Mouse (Mus musculus): ENCODE data around the gene Mrpl48. TPM values are rescaled to one million over a fixed set of nuclear protein-coding genes. Genes with fewer than 3 reads are reported as not detected.
A peak's percentile ranks its signal among the peaks of the same experiment; 100 is the strongest.
"Not testable (repeated sequence)": the region's sequence is repeated elsewhere in the genome, so short reads cannot be mapped to it uniquely, and the experiment has no call there.

Mrpl48 gene
- total RNA-seq, 2 experiments from 2014 or later = 57.7 to 62.5 TPM

- DNase-seq (ENCODE audit: low spot score in 2 of 2) = no peak
Observed at GRCm38 (mm10) chr7:100590504-100590844, 17.6 kb downstream of the Mrpl48 start.

- DNase-seq (ENCODE audit: low spot score in 2 of 2) = no peak
Observed at GRCm38 (mm10) chr7:100589816-100590215, 18.3 kb downstream of the Mrpl48 start.

DNA sequence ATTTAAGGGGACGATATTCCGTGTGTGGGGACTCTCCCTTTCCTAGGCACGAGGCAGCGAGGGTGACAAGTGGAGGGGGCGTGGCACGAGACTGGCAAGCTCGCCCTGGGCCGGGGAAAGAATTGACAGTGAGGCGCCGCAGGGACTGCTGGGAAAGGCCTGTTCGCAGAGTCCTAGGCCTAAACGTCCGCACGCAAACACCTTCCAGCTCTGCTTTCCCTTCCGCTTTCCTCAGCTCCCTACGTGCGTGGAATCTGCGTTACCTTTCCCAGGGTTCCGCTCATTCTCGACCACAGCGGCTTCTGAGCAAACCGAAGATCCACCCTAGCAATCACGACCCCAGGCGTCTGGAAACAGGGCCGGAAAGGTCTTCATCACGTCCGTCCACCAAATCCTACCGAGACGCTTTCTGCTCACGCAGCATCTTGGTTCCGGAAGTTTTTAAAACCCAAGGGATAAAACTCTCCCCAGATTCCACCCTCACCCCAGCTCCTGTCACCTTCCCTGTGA is 25.3 kb downstream of the Mrpl48 start:
- DNase-seq (ENCODE audit: low spot score in 2 of 2) = peak; percentile 89 to 92

GRCm38 (mm10) chr7:100582235-100582634 is 25.9 kb downstream of the Mrpl48 start:
- no peak for DNase-seq (ENCODE audit: low spot score in 2 of 2)

DNA sequence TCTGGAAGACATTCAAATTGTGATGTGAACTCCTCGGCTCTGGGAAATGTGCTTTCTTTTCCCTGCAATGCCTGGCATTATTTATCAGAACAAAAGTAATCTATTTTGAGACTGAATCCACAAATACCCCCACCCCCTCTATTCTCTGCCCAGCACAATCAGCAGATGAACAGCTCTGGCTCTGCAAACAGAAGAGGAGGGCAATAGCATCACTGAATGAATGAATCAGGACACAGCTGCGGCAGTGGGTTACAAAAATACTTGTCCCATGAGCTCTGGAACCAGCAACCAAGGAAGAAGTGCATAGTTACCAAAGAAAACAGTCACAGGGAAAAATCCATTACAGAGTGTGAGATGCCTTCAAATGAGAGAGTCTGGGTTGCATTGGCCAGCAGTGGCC is 29.3 kb downstream of the Mrpl48 start:
- DNase-seq (ENCODE audit: low spot score in 2 of 2) = no peak

- DNase-seq (ENCODE audit: low spot score in 2 of 2) = no peak
Observed at GRCm38 (mm10) chr7:100572704-100573103, 35.4 kb downstream of the Mrpl48 start.

- no peak for DNase-seq (ENCODE audit: low spot score in 2 of 2)
Observed at GRCm38 (mm10) chr7:100572061-100572460, 36.0 kb downstream of the Mrpl48 start.

DNA sequence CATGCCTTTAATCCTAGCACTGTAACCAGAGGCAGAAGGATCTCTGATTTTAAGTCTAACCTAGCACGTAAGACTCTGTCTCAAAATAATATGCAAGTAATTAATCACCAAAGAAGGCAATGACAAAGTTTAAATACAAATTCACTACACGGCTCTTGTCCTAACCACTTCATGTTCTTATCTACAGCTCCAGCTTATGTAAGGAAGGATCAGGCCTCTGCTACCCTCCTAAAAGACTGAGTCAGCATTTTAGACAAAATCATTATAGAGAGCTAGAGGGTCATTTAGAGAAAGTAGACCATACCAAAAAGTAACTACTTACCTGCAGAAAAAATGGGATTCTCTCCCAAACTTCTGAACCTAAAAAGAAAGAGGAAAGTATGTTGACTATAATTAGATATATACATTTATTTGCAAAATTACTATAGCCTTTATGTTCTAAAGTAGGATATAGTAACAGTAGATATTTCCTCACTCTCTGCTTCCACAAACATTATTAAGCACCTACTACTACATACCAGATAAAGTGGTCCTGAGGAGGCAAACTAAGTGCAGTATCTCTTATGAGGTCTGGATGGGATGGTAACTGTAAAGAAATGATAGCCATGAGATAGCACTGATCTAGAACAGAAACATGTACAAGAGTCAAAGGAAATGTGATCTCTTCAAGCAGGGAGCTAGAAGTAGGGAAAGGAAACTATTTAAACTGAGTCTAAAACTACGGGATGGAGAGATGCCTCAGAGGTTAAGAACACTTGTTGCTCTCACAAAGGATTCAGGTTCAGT is 37.0 kb downstream of the Mrpl48 start:
- no peak for DNase-seq (ENCODE audit: low spot score in 2 of 2)

DNA sequence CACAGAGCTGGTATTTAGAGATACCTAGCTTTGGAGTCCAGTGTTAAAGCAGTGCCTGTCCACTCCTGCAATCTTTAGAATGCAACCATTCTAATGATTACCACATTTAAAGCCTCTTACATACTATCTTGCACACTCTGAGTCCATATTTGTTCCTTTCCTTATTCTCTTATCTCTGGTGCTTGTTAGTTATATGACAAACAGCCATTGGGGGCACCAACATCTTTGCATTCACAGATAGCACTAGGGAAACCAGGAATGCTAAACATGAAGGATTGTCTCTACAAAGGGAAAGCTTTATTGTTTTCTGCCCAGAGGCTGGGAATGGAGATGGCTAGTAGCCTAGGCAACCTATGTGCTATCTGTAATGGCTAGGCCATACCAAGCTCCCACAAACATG is 38.2 kb downstream of the Mrpl48 start:
- no peak for DNase-seq (ENCODE audit: low spot score in 2 of 2)

- not testable (repeated sequence) for DNase-seq (ENCODE audit: low spot score in 2 of 2)
Observed at GRCm38 (mm10) chr7:100567238-100567637, 40.9 kb downstream of the Mrpl48 start.

DNA sequence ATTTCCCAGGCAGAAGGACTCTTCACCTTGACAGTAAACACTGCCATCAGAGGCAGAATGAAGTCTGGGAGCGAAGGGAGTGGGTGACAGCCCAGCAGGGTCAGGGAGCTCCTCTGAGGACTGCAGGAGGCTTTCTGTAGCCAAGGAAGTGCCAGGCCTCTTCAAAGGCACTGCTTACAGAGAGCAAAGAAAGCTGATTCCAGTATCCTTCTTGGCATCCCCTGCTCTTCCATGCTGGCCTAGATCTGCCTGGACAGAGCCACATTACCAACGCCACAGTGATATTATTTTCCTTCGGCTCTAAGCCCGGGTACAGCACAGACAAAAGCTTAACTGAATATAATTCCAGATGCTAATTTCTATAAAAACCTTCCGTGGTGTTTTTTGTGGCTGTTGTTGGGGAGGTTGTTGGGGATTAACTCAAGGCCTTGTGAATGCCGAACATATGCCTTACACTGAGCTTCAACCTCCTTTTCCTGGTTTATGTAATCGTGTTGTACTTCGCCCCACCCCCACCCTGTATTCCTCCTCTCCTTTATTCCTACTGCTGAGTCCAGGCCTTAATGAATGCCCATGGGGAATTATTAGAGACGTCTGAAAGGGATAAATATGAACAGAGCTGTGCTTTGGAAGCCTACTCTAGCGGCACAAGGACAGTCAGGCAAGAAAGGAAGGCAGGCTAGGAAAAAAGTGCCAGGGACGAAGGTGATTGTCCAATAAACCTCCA is 46.1 kb downstream of the Mrpl48 start:
- DNase-seq (ENCODE audit: low spot score in 2 of 2) = no peak

- DNase-seq (ENCODE audit: low spot score in 2 of 2) = no peak
Observed at GRCm38 (mm10) chr7:100559331-100559730, 48.8 kb downstream of the Mrpl48 start.

GRCm38 (mm10) chr7:100557241-100557640 is 50.9 kb downstream of the Mrpl48 start:
- DNase-seq (ENCODE audit: low spot score in 2 of 2) = no peak

GRCm38 (mm10) chr7:100555431-100555951 is 52.6 kb downstream of the Mrpl48 start:
- peak; percentile 69 to 80 for DNase-seq (ENCODE audit: low spot score in 2 of 2)

GRCm38 (mm10) chr7:100554939-100555338 is 53.2 kb downstream of the Mrpl48 start:
- DNase-seq (ENCODE audit: low spot score in 2 of 2) = peak in 1 of 2 experiments; percentile 18

- DNase-seq (ENCODE audit: low spot score in 2 of 2) = peak in 1 of 2 experiments; percentile 48
Observed at GRCm38 (mm10) chr7:100550338-100551007, 57.6 kb downstream of the Mrpl48 start.

GRCm38 (mm10) chr7:100549796-100550195 is 58.3 kb downstream of the Mrpl48 start:
- DNase-seq (ENCODE audit: low spot score in 2 of 2) = no peak

DNA sequence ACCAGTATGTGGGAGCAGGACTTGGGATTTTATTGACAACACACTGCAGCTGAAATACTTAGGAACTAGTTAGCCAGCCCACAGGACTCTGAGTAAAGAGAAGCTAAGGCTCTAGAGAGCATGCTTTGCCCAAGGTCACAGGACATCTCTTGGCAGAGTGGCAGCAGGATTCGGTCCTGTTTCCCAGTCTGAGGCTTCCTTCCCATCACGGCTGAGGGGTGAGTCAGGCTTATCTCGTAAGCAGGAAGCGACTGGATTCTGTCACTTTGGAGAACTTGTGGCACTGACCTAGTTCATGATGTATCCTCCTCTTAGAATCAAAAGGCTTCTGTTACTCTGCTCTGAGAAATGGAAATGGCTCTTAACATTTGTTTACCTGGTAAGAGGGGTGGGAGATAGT is 60.5 kb downstream of the Mrpl48 start:
- no peak for DNase-seq (ENCODE audit: low spot score in 2 of 2)

GRCm38 (mm10) chr7:100544437-100544836 is 63.7 kb downstream of the Mrpl48 start:
- DNase-seq (ENCODE audit: low spot score in 2 of 2) = no peak

DNA sequence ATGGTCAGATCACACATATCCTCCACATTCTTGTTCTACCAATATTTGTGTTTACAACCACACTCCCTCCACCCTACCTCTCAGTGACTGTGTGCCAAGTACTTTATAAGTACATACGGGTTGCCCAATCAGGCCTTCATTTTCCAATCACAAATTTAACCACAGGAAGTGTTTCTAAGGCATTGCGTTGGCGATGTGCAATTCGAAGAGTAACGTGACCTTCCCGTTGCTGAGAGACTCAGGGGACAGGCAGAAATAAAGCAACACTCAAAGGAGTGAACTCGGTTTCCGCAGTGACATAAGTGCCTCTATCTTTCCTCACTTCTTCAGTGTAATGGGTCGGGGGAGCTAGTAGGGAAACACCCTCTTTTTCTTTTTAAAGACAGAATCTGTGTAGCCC is 68.6 kb downstream of the Mrpl48 start:
- no peak for DNase-seq (ENCODE audit: low spot score in 2 of 2)

DNA sequence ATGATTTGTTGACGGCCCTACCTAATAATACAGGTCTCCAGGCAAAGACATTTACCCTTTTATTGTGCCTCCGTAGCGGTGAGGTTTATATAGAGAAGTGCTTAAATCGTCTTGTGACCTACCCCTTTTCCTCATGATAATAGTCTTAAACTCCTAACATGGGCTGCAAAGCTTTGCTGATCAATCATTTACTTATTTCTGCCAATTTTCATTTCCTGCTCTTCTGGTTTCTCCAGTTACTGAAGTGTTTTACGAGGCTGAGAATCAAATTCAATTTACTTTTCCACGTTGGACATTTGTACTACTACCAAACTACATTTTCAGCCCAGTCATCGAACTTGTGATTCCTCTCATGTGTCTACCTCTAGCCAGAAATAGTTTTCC is 70.6 kb downstream of the Mrpl48 start:
- DNase-seq (ENCODE audit: low spot score in 2 of 2) = no peak

All from layer of hippocampus, postnatal 14 days (tissue).